Mouse (Mus musculus) midbrain, postnatal 0 days (tissue): ENCODE measurements at regions not wholly inside any gene's neighbourhood (a gene's known extent, or its start where the extent isn't known, plus 50 kb on each side); places are given as distances from the start of the nearest gene placed in this dataset.

Source experiments
- ATAC-seq: fragments of 200-750 bp; cut with Nextera tagmentation; 2 replicates; pipeline ENCODE4 v1.8.0; 2017; ENCODE audit warnings: moderate number of reproducible peaks, mild to moderate bottlenecking, moderate TSS enrichment, moderate library complexity; ENCODE audit not compliant: low FRiP score
- DNase-seq: peaks from one replicate; pipeline ENCODE4 v3.0.0-alpha.2; 2015; ENCODE audit warnings: low spot score
- H3K27ac ChIP-seq: fragments of 300-500 bp; sonication (generic); 2 replicates; pipeline ENCODE4 v1.5.1; 2014; ENCODE audit warnings: low read depth, mild to moderate bottlenecking, low read length, mixed read lengths
- H3K27me3 ChIP-seq: fragments of 300-500 bp; sonication (generic); 2 replicates; pipeline ENCODE4 v1.6.1; 2014; ENCODE audit warnings: low read length, control low read depth, mixed read lengths; ENCODE audit not compliant: insufficient read depth
- H3K36me3 ChIP-seq: fragments of 300-500 bp; sonication (generic); 2 replicates; pipeline ENCODE4 v1.6.1; 2014; ENCODE audit warnings: low read length, control low read depth, mixed read lengths; ENCODE audit not compliant: insufficient read depth
- H3K4me1 ChIP-seq: fragments of 300-500 bp; sonication (generic); 2 replicates; pipeline ENCODE4 v1.6.1; 2014; ENCODE audit warnings: mild to moderate bottlenecking, control low read depth, antibody characterized with exemption, low read length, mixed read lengths; ENCODE audit not compliant: insufficient read depth
- H3K4me2 ChIP-seq: fragments of 300-500 bp; sonication (generic); 2 replicates; pipeline ENCODE4 v1.6.1; 2014; ENCODE audit warnings: low read depth, mild to moderate bottlenecking, low read length, mixed read lengths; ENCODE audit not compliant: poor library complexity, severe bottlenecking
- H3K4me3 ChIP-seq: fragments of 300-500 bp; sonication (generic); 2 replicates; pipeline ENCODE4 v1.5.1; 2014; ENCODE audit warnings: low read depth, mild to moderate bottlenecking, low read length, moderate library complexity
- H3K9ac ChIP-seq: fragments of 300-500 bp; sonication (generic); replicated peaks from 2 replicates; pipeline ENCODE4 v1.6.1; 2014; ENCODE audit warnings: mild to moderate bottlenecking, low read length, moderate library complexity, mixed read lengths; ENCODE audit not compliant: poor library complexity, severe bottlenecking
- H3K9me3 ChIP-seq: fragments of 300-500 bp; sonication (generic); 2 replicates; pipeline ENCODE4 v1.6.1; 2016; ENCODE audit warnings: low read length, control low read depth
- CTCF ChIP-seq: IDR thresholded peaks from 2 replicates; pipeline ENCODE4 v1.5.1; 2016; ENCODE audit warnings: antibody characterized with exemption, mild to moderate bottlenecking
- WGBS: fragments of 180-500 bp; shearing (Covaris S2); extraction: QIAGEN DNeasy Blood & Tissue Kit; methylation state at CpG from one replicate; pipeline ENCODE4 v1.1.7; 2014; 5-methylcytosine and 5-hydroxymethylcytosine counted together

GRCm38 (mm10) chr19:44677295-44677694, 78.5 kb upstream of the Pax2 start:
- H3K4me3 ChIP-seq = no peak overlapping the region
- TF ChIP-seq CTCF = no peak
- no peak overlapping the region for H3K4me2 ChIP-seq
- H3K4me1 ChIP-seq = 0 out of 2 replicates have a peak, but pooled peaks cover under 1% of the 10 kb centered on the region
- no peaks in the 10 kb centered on the region for H3K9me3 ChIP-seq
- no peak overlapping the region for H3K9ac ChIP-seq
- peaks cover 87% of the 10 kb centered on the region for H3K27me3 ChIP-seq
- ATAC-seq (no peak), DNase-seq (no peak)
- H3K27ac ChIP-seq = no peak overlapping the region
- no peaks in the 10 kb centered on the region for H3K36me3 ChIP-seq
- 67% methylated on average over 8 of the region's 8 CpGs for WGBS

- Histone ChIP-seq H3K9ac (no peak overlapping the region), H3K27me3 (peaks cover 87% of the 10 kb centered on the region), H3K4me1 (no peaks in the 10 kb centered on the region), H3K4me2 (no peak overlapping the region), H3K4me3 (no peak overlapping the region), H3K36me3 (no peaks in the 10 kb centered on the region), H3K27ac (no peak overlapping the region), H3K9me3 (no peaks in the 10 kb centered on the region)
- DNase-seq = no peak
- ATAC-seq = no peak
- WGBS = 85% methylated on average over 1 of the region's 1 CpGs
- no peak for TF ChIP-seq CTCF
Observed at GRCm38 (mm10) chr19:44678686-44679085, 77.2 kb upstream of the Pax2 start.

- Histone ChIP-seq H3K36me3 (no peaks in the 10 kb centered on the region), H3K4me1 (no peaks in the 10 kb centered on the region), H3K27me3 (peaks cover 88% of the 10 kb centered on the region), H3K9ac (no peak overlapping the region), H3K4me3 (no peak overlapping the region), H3K4me2 (no peak overlapping the region), H3K9me3 (no peaks in the 10 kb centered on the region), H3K27ac (no peak overlapping the region)
- DNase-seq (no peak), ATAC-seq (no peak)
- WGBS = 11% methylated on average over 7 of the region's 8 CpGs
- no peak for TF ChIP-seq CTCF
Observed at GRCm38 (mm10) chr19:44681675-44682074, 74.2 kb upstream of the Pax2 start.

- TF ChIP-seq CTCF = no peak
- WGBS = 3% methylated on average over 12 of the region's 12 CpGs
- peaks cover 82% of the 10 kb centered on the region for H3K27me3 ChIP-seq
Observed at GRCm38 (mm10) chr19:44683191-44683590, 72.7 kb upstream of the Pax2 start.

GRCm38 (mm10) chr19:44684061-44684514, 71.8 kb upstream of the Pax2 start:
- ATAC-seq (no peak), DNase-seq (no peak)
- H3K4me1 ChIP-seq = no peaks in the 10 kb centered on the region
- H3K27me3 ChIP-seq = peaks cover 85% of the 10 kb centered on the region
- 3% methylated on average over 46 of the region's 48 CpGs for WGBS
- H3K9ac ChIP-seq = no peak overlapping the region
- peak overlapping the region; percentile 25 for H3K4me3 ChIP-seq
- H3K9me3 ChIP-seq = no peaks in the 10 kb centered on the region
- peak; percentile 58 for TF ChIP-seq CTCF
- H3K36me3 ChIP-seq = no peaks in the 10 kb centered on the region
- H3K4me2 ChIP-seq = peak overlapping the region; percentile 42
- no peak overlapping the region for H3K27ac ChIP-seq

More at GRCm38 (mm10) chr19:44683191-44683590, 72.7 kb upstream of the Pax2 start:
- H3K4me1 ChIP-seq = no peaks in the 10 kb centered on the region
- no peak overlapping the region for H3K4me2 ChIP-seq
- H3K9ac ChIP-seq = no peak overlapping the region
- DNase-seq = no peak
- H3K4me3 ChIP-seq = no peak overlapping the region
- no peak for ATAC-seq
- H3K36me3 ChIP-seq = no peaks in the 10 kb centered on the region
- no peak overlapping the region for H3K27ac ChIP-seq
- no peaks in the 10 kb centered on the region for H3K9me3 ChIP-seq

- no peaks in the 10 kb centered on the region for H3K36me3 ChIP-seq
- H3K27ac ChIP-seq = no peak overlapping the region
- H3K9me3 ChIP-seq = no peaks in the 10 kb centered on the region
- H3K4me1 ChIP-seq = no peaks in the 10 kb centered on the region
- no peak for TF ChIP-seq CTCF
- no peak for DNase-seq
- peaks cover 78% of the 10 kb centered on the region for H3K27me3 ChIP-seq
- no peak overlapping the region for H3K4me3 ChIP-seq
- ATAC-seq = no peak
- H3K9ac ChIP-seq = no peak overlapping the region
- 47% methylated on average over 7 of the region's 7 CpGs for WGBS
- H3K4me2 ChIP-seq = no peak overlapping the region
Observed at GRCm38 (mm10) chr19:44686061-44686460, 69.8 kb upstream of the Pax2 start.
